Mouse (Mus musculus) stomach, embryonic 14.5 days (tissue): ENCODE results near the gene Trpm3. TPM values are rescaled to one million over a fixed set of nuclear protein-coding genes. Genes with fewer than 3 reads are reported as not detected.

Experiments
- ATAC-seq: fragments of 200-750 bp; cut with Nextera tagmentation; 2 replicates; pipeline ENCODE4 v1.8.0; 2017; ENCODE audit warnings: low read depth, moderate TSS enrichment; ENCODE audit not compliant: insufficient number of reproducible peaks, insufficient read depth, low FRiP score
- H3K27ac ChIP-seq: fragments of 300-500 bp; sonication (generic); 2 replicates; pipeline ENCODE4 v1.5.1; 2014; ENCODE audit warnings: mild to moderate bottlenecking, low read length, moderate library complexity, mixed read lengths
- H3K27me3 ChIP-seq: fragments of 300-500 bp; sonication (generic); 2 replicates; pipeline ENCODE4 v1.6.1; 2014; ENCODE audit warnings: low read length, control low read depth, mixed read lengths; ENCODE audit not compliant: control insufficient read depth, insufficient read depth
- H3K36me3 ChIP-seq: fragments of 300-500 bp; sonication (generic); 2 replicates; pipeline ENCODE4 v1.6.1; 2014; ENCODE audit warnings: mild to moderate bottlenecking, control low read depth, low read length, moderate library complexity, mixed read lengths; ENCODE audit not compliant: control insufficient read depth, insufficient read depth
- H3K4me1 ChIP-seq: fragments of 300-500 bp; sonication (generic); 2 replicates; pipeline ENCODE4 v1.6.1; 2014; ENCODE audit warnings: low read length, control low read depth, mixed read lengths; ENCODE audit not compliant: control insufficient read depth, insufficient read depth
- H3K4me2 ChIP-seq: fragments of 300-500 bp; sonication (generic); replicated peaks from 2 replicates; pipeline ENCODE4 v1.6.1; 2014; ENCODE audit warnings: low read depth, low read length, control low read depth
- H3K4me3 ChIP-seq: fragments of 300-500 bp; sonication (generic); 2 replicates; pipeline ENCODE4 v1.5.1; 2014; ENCODE audit warnings: low read depth, low read length, control low read depth
- H3K9ac ChIP-seq: fragments of 300-500 bp; sonication (generic); replicated peaks from 2 replicates; pipeline ENCODE4 v1.6.1; 2014; ENCODE audit warnings: low read depth, mild to moderate bottlenecking, control low read depth, low read length, moderate library complexity, mixed read lengths
- H3K9me3 ChIP-seq: fragments of 300-500 bp; sonication (generic); 2 replicates; pipeline ENCODE4 v1.6.1; 2016; ENCODE audit warnings: low read depth, low read length, control low read depth; ENCODE audit not compliant: control insufficient read depth
- WGBS: fragments of 180-500 bp; shearing (Covaris S2); extraction: QIAGEN DNeasy Blood & Tissue Kit; methylation state at CpG from one replicate; pipeline ENCODE4 v1.1.7; 2014; 5-methylcytosine and 5-hydroxymethylcytosine counted together
- polyA plus RNA-seq: library from polyadenylated mRNA; unstranded; fragments of >200 nt; fragmentation: Nextera tagmentation; extraction: Ambion mirVana; gene quantifications from 2 replicates; pipeline ENCODE4 v1.2.1, GENCODE M21; 2014

The Trpm3 gene
- polyA plus RNA-seq, 1 experiment from 2014 or later, result 0.97 TPM

DNA sequence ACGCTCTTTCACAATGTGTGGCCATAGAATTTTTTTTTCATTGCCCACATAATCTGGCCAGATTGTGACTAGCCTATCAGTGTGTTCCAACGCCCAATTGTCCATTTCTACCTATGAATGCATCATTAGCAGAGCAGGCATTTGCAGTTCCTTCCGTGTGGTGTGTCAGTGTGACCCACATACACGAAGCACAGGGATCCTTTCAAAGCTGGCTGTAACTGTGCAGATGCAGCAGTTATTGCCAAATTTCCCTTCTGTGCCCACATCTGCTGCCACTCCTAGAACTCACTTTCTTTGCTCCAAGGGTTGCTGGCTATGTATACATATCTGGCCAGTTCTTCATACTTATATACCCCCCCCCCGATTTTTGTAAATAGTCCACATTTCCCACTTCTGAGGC is 834.9 kb downstream of the Trpm3 start:
- Histone ChIP-seq H3K9me3 (no peaks in the 10 kb centered on the region), H3K4me1 (no peaks in the 10 kb centered on the region), H3K4me3 (no peak overlapping the region), H3K27me3 (no peaks in the 10 kb centered on the region), H3K27ac (no peak overlapping the region), H3K9ac (no peak overlapping the region), H3K4me2 (no peak overlapping the region), H3K36me3 (no peaks in the 10 kb centered on the region)
- no peak for ATAC-seq
- 86% methylated on average over 5 of the region's 5 CpGs for WGBS

DNA sequence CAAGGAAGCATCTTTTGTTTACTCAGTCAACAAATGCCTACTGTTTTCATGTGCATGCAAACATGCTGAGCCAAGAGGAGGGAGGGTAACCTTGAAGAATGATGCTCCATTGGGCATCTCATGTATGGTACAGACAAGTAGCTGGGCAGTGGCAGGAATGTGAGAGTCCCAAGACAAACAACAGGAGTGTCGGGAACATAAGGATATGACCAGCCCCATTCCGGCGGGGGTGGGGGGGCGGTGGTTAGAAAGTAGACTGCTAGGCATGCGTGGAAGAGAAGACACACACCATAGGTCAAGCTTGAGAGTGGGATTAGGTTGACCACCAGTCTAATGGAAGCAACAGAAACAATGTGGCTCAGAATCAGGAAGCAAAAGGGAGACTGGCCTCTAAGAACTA is 837.0 kb downstream of the Trpm3 start:
- ATAC-seq, result no peak
- no peaks in the 10 kb centered on the region for H3K9me3 ChIP-seq
- no peaks in the 10 kb centered on the region for H3K36me3 ChIP-seq
- WGBS, result 91% methylated on average over 5 of the region's 5 CpGs
- no peak overlapping the region for H3K4me2 ChIP-seq
- H3K4me1 ChIP-seq, result no peaks in the 10 kb centered on the region
- H3K27ac ChIP-seq, result no peak overlapping the region
- H3K9ac ChIP-seq, result no peak overlapping the region
- no peak overlapping the region for H3K4me3 ChIP-seq
- no peaks in the 10 kb centered on the region for H3K27me3 ChIP-seq

DNA sequence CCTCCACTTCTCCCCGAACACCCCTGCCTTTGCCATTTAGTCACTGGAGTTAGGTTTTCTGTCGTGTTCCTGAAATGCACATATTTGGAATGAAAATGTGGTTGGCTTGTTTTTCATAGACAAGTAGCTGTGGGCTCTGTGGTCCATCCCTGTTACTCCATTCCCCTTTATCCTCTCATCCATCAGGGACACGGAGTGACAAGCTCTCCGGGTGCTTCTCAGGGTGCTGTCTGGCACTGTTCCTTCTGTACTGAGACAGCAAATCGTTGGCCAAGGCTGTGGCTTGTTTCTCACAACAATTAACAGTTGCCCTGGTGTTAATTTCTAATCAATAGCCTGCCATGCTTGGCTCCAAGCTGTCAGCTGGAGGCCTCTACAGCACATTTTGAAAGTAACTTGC is 838.7 kb downstream of the Trpm3 start:
- Histone ChIP-seq H3K9me3 (no peaks in the 10 kb centered on the region), H3K9ac (no peak overlapping the region), H3K4me1 (no peaks in the 10 kb centered on the region), H3K4me3 (no peak overlapping the region), H3K27ac (no peak overlapping the region), H3K4me2 (no peak overlapping the region), H3K36me3 (no peaks in the 10 kb centered on the region), H3K27me3 (no peaks in the 10 kb centered on the region)
- 60% methylated on average over 5 of the region's 5 CpGs for WGBS
- no peak for ATAC-seq

DNA sequence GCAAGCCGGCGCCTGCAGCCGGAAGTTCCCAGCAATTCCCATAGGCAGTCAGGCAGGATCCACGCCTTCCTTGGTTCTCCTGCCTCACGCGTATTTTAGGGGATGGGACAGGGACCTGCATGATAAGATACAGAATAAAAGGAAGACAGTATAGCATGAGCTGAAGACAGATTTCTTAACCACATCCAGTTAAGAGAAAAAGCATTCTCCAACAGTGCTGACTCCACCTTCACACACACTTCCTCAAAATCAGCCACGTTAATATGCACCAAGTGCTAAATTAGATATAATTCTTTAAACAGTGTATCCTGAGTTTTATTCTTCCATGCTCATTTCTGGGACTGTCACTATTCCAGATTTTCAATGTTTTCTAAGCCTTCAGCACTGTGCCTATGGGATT is 839.9 kb downstream of the Trpm3 start:
- no peak for ATAC-seq
- no peaks in the 10 kb centered on the region for H3K4me1 ChIP-seq
- no peak overlapping the region for H3K27ac ChIP-seq
- H3K9ac ChIP-seq, result no peak overlapping the region
- H3K9me3 ChIP-seq, result no peaks in the 10 kb centered on the region
- no peak overlapping the region for H3K4me2 ChIP-seq
- H3K36me3 ChIP-seq, result no peaks in the 10 kb centered on the region
- 88% methylated on average over 7 of the region's 7 CpGs for whole genome bisulfite sequencing
- no peaks in the 10 kb centered on the region for H3K27me3 ChIP-seq
- H3K4me3 ChIP-seq, result no peak overlapping the region

DNA sequence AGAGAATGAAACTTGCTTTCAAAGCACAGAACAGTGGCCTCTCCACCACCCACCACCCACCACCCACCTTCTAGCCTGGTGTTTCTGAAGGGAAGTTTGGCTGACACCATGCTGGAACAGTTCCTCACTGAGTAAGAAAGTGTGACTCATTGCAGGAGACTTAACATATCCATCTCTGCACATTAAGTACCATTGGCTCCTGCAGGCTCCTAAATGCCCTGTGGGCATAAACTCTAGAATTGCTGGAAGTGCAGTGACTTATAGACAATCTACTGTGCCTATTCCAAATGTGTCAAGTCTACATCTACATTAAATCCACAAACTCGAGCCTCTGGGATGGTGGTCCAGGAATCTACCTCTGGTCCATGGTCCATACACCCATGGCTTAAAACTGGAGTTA is 840.3 kb downstream of the Trpm3 start:
- Histone ChIP-seq H3K4me1 (no peaks in the 10 kb centered on the region), H3K27ac (no peak overlapping the region), H3K36me3 (no peaks in the 10 kb centered on the region), H3K27me3 (no peaks in the 10 kb centered on the region), H3K4me2 (no peak overlapping the region), H3K9ac (no peak overlapping the region), H3K9me3 (no peaks in the 10 kb centered on the region), H3K4me3 (no peak overlapping the region)
- 73% methylated on average over 1 of the region's 1 CpGs for WGBS
- ATAC-seq, result no peak

DNA sequence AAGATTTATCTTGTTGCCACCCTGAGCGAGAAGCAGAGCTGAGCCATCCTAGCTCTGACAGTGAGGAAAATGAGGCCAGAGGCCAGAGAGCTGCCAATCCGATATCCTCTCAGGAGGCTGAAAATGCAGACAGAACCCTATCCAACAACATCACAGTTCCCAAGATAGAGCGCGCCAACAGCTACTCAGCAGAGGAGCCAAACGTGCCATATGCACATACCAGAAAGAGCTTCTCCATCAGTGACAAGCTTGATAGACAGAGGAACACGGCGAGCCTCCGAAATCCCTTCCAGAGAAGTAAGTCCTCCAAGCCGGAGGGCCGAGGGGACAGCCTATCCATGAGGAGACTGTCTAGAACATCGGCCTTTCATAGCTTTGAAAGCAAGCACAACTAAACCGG is 849.1 kb downstream of the Trpm3 start:
- ATAC-seq, result no peak
- no peak overlapping the region for H3K4me2 ChIP-seq
- no peaks in the 10 kb centered on the region for H3K27me3 ChIP-seq
- H3K4me1 ChIP-seq, result no peaks in the 10 kb centered on the region
- no peak overlapping the region for H3K4me3 ChIP-seq
- no peak overlapping the region for H3K27ac ChIP-seq
- 92% methylated on average over 12 of the region's 12 CpGs for WGBS
- no peaks in the 10 kb centered on the region for H3K36me3 ChIP-seq
- no peak overlapping the region for H3K9ac ChIP-seq
- H3K9me3 ChIP-seq, result no peaks in the 10 kb centered on the region

DNA sequence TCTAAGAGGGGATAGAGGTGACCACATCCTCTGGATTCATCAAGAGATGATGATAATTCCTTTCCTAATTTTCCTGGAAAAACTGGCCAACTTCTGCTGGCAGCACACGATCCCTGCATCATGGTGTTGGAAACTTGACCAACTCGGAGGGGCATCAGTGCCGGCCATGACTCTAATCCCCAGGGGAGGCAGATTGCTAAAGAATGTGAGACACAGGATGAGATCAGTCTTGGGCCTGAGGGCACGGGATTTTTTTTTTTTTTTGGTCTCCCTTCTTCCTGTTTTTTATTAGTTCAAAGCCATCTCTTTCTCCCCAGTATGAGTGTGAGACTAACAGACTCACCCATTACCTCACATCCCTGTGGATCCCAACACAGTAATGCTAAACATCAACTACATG is 855.1 kb downstream of the Trpm3 start:
- WGBS, result 79% methylated on average over 4 of the region's 4 CpGs
- Histone ChIP-seq H3K27ac (no peak overlapping the region), H3K4me2 (no peak overlapping the region), H3K27me3 (no peaks in the 10 kb centered on the region), H3K4me3 (no peak overlapping the region), H3K9ac (no peak overlapping the region), H3K36me3 (no peaks in the 10 kb centered on the region), H3K4me1 (no peaks in the 10 kb centered on the region), H3K9me3 (no peaks in the 10 kb centered on the region)
- ATAC-seq, result no peak

DNA sequence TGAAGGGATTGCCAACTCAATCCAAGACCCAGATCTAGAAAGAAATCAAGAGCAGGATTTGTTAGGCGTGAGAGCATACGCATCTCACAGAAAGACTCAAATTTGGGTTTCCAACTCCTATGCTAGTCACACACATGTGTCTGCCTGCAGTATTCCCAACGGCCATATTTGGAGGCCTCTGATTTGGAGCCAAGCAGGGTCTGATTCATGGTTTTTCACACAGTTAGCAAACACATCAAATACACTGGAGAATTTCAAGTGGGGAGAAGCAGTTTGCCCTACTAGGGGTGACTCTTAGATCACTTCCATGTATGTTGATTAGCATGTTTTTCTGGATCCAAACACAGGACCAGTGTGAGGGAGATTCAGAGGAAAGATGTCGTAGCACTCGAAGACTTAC is 855.7 kb downstream of the Trpm3 start:
- Histone ChIP-seq H3K9me3 (no peaks in the 10 kb centered on the region), H3K4me3 (no peak overlapping the region), H3K27me3 (no peaks in the 10 kb centered on the region), H3K27ac (no peak overlapping the region), H3K4me1 (no peaks in the 10 kb centered on the region), H3K4me2 (no peak overlapping the region), H3K36me3 (no peaks in the 10 kb centered on the region), H3K9ac (no peak overlapping the region)
- WGBS, result 85% methylated on average over 5 of the region's 5 CpGs
- ATAC-seq, result no peak

DNA sequence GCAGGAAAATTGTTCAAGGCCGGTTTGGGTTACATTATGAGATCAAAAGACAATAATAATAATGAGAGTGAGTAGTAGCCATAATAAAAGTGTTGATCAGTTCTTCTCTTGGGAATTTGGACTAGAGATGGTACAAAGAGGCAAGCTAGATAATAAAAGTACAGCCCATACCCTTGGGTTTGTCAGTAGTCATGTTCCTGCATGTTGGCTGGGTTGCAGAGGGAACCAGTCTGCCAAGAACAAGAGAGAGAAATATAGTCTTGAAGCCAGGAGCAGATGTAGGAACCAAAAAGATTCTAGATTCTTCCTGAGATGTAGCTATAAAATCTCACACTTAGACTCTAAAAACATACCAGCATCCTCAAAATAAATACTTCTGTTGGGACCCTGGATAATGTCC is 861.4 kb downstream of the Trpm3 start:
- no peak overlapping the region for H3K9ac ChIP-seq
- WGBS, result 88% methylated on average over 1 of the region's 1 CpGs

More for the DNA sequence above, 861.4 kb downstream of the Trpm3 start:
- Histone ChIP-seq H3K9me3 (no peaks in the 10 kb centered on the region), H3K27ac (no peak overlapping the region), H3K27me3 (no peaks in the 10 kb centered on the region), H3K36me3 (no peaks in the 10 kb centered on the region), H3K4me1 (no peaks in the 10 kb centered on the region), H3K4me2 (no peak overlapping the region), H3K4me3 (no peak overlapping the region)
- no peak for ATAC-seq
